Mouse (Mus musculus): ENCODE results near the gene Clic1. TPM values are rescaled to one million over a fixed set of nuclear protein-coding genes. Genes with fewer than 3 reads are reported as not detected.

The Clic1 gene
- polyA plus RNA-seq, 1 experiment = 122 TPM

Other genes with a start within 250 kb of the Clic1 start
- 0.04 TPM in 2 replicates for gene Cyp21a1, start 245.4 kb upstream of the Clic1 start, polyA plus RNA-seq (2012; rRNA removed)
- 46.3 and 66.7 TPM in 2 replicates for gene Stk19, start 213.0 kb upstream of the Clic1 start, polyA plus RNA-seq (2012; rRNA removed)
- 70.9 and 71.2 TPM in 2 replicates for gene Dxo, start 212.9 kb upstream of the Clic1 start, polyA plus RNA-seq (2012; rRNA removed)
- gene Skiv2l, start 199.8 kb upstream of the Clic1 start, polyA plus RNA-seq (2012; rRNA removed) = 65.5 and 77.4 TPM in 2 replicates
- gene Nelfe, start 199.6 kb upstream of the Clic1 start, polyA plus RNA-seq (2012; rRNA removed) = 94.0 and 142 TPM in 2 replicates
- gene Cfb, start 187.4 kb upstream of the Clic1 start, polyA plus RNA-seq (2012; rRNA removed) = 1.9 and 6.9 TPM in 2 replicates
- gene Zbtb12, start 170.5 kb upstream of the Clic1 start, polyA plus RNA-seq (2012; rRNA removed) = 73.5 and 98.0 TPM in 2 replicates
- gene Gm20547, start 167.9 kb upstream of the Clic1 start, polyA plus RNA-seq (2012; rRNA removed) = not detected in 2 replicates
- 1.6 and 2.2 TPM in 2 replicates for gene C2, start 151.7 kb upstream of the Clic1 start, polyA plus RNA-seq (2012; rRNA removed)
- 218 and 222 TPM in 2 replicates for gene Ehmt2, start 151.5 kb upstream of the Clic1 start, polyA plus RNA-seq (2012; rRNA removed)
- gene Slc44a4, start 135.5 kb upstream of the Clic1 start, polyA plus RNA-seq (2012; rRNA removed) = 0.08 and 0.11 TPM in 2 replicates
- 14.5 and 15.9 TPM in 2 replicates for gene Neu1, start 118.7 kb upstream of the Clic1 start, polyA plus RNA-seq (2012; rRNA removed)
- gene Hspa1b, start 90.7 kb upstream of the Clic1 start, polyA plus RNA-seq (2012; rRNA removed) = 3.0 and 3.4 TPM in 2 replicates
- not detected in 2 replicates for gene Gm20481, start 80.1 kb upstream of the Clic1 start, polyA plus RNA-seq (2012; rRNA removed)
- gene Hspa1a, start 77.8 kb upstream of the Clic1 start, polyA plus RNA-seq (2012; rRNA removed) = 1.4 and 2.2 TPM in 2 replicates
- gene Hspa1l, start 77.3 kb upstream of the Clic1 start, polyA plus RNA-seq (2012; rRNA removed) = 0.22 and 0.31 TPM in 2 replicates
- 98.3 and 206 TPM in 2 replicates for gene Lsm2, start 68.1 kb upstream of the Clic1 start, polyA plus RNA-seq (2012; rRNA removed)
- gene Vars, start 49.0 kb upstream of the Clic1 start, polyA plus RNA-seq (2012; rRNA removed) = 127 and 135 TPM in 2 replicates
- gene Vwa7, start 33.4 kb upstream of the Clic1 start, polyA plus RNA-seq (2012; rRNA removed) = 0.60 and 0.76 TPM in 2 replicates
- gene Sapcd1, start 21.9 kb upstream of the Clic1 start, polyA plus RNA-seq (2012; rRNA removed) = 6.4 and 8.8 TPM in 2 replicates
- gene Msh5, start 3.2 kb upstream of the Clic1 start, polyA plus RNA-seq (2012; rRNA removed) = 6.7 and 11.0 TPM in 2 replicates
- gene Ddah2, start 9.1 kb downstream of the Clic1 start, polyA plus RNA-seq (2012; rRNA removed) = 392 and 957 TPM in 2 replicates
- gene Ly6g6c, start 15.4 kb downstream of the Clic1 start, polyA plus RNA-seq (2012; rRNA removed) = 0.19 and 0.28 TPM in 2 replicates
- gene Mpig6b, start 16.2 kb downstream of the Clic1 start, polyA plus RNA-seq (2012; rRNA removed) = 0.67 and 0.88 TPM in 2 replicates
- 0.18 and 0.29 TPM in 2 replicates for gene Ly6g6e, start 26.9 kb downstream of the Clic1 start, polyA plus RNA-seq (2012; rRNA removed)
- 2.5 and 3.0 TPM in 2 replicates for gene Ly6g6d, start 28.1 kb downstream of the Clic1 start, polyA plus RNA-seq (2012; rRNA removed)
- 0.83 and 1.1 TPM in 2 replicates for gene Ly6g6f, start 35.6 kb downstream of the Clic1 start, polyA plus RNA-seq (2012; rRNA removed)
- gene Abhd16a, start 39.3 kb downstream of the Clic1 start, polyA plus RNA-seq (2012; rRNA removed) = 39.3 and 52.2 TPM in 2 replicates
- not detected in 2 replicates for gene Ly6g5c, start 58.3 kb downstream of the Clic1 start, polyA plus RNA-seq (2012; rRNA removed)
- 1.1 and 2.1 TPM in 2 replicates for gene Ly6g5b, start 65.5 kb downstream of the Clic1 start, polyA plus RNA-seq (2012; rRNA removed)
- 19.6 and 31.0 TPM in 2 replicates for gene Gpank1, start 71.5 kb downstream of the Clic1 start, polyA plus RNA-seq (2012; rRNA removed)
- gene Csnk2b, start 72.1 kb downstream of the Clic1 start, polyA plus RNA-seq (2012; rRNA removed) = 156 and 178 TPM in 2 replicates
- 5.3 and 13.0 TPM in 2 replicates for gene D17H6S53E, start 76.4 kb downstream of the Clic1 start, polyA plus RNA-seq (2012; rRNA removed)
- 10.2 and 22.4 TPM in 2 replicates for gene Apom, start 82.1 kb downstream of the Clic1 start, polyA plus RNA-seq (2012; rRNA removed)
- 201 and 247 TPM in 2 replicates for gene Bag6, start 85.2 kb downstream of the Clic1 start, polyA plus RNA-seq (2012; rRNA removed)
- gene Prrc2a, start 114.9 kb downstream of the Clic1 start, polyA plus RNA-seq (2012; rRNA removed) = 320 and 416 TPM in 2 replicates
- gene Aif1, start 126.1 kb downstream of the Clic1 start, polyA plus RNA-seq (2012; rRNA removed) = 3.3 and 4.8 TPM in 2 replicates
- gene Lst1, start 138.5 kb downstream of the Clic1 start, polyA plus RNA-seq (2012; rRNA removed) = 7.8 and 12.4 TPM in 2 replicates
- 0.25 and 0.34 TPM in 2 replicates for gene Ltb, start 144.5 kb downstream of the Clic1 start, polyA plus RNA-seq (2012; rRNA removed)
- 0.07 and 0.09 TPM in 2 replicates for gene Tnf, start 152.0 kb downstream of the Clic1 start, polyA plus RNA-seq (2012; rRNA removed)
- gene Lta, start 155.4 kb downstream of the Clic1 start, polyA plus RNA-seq (2012; rRNA removed) = 0.04 and 0.07 TPM in 2 replicates
- not detected in 2 replicates for gene Gm16181, start 170.9 kb downstream of the Clic1 start, polyA plus RNA-seq (2012; rRNA removed)
- 17.3 and 17.7 TPM in 2 replicates for gene Atp6v1g2, start 183.7 kb downstream of the Clic1 start, polyA plus RNA-seq (2012; rRNA removed)
- gene Nfkbil1, start 185.8 kb downstream of the Clic1 start, polyA plus RNA-seq (2012; rRNA removed) = 12.8 and 19.3 TPM in 2 replicates
- gene Ddx39b, start 191.8 kb downstream of the Clic1 start, polyA plus RNA-seq (2012; rRNA removed) = 967 and 1,050 TPM in 2 replicates
- gene H2-D1, start 212.8 kb downstream of the Clic1 start, polyA plus RNA-seq (2012; rRNA removed) = 19.9 and 27.4 TPM in 2 replicates